Mouse (Mus musculus): ENCODE measurements at regions not wholly inside any gene's neighbourhood (a gene's known extent, or its start where the extent isn't known, plus 50 kb on each side); places are given as distances from the start of the nearest gene placed in this dataset.
A peak's percentile ranks its signal among the peaks of the same experiment; 100 is the strongest.

GRCm38 (mm10) chrX:11801208-11801607 is 358.9 kb downstream of the Bcor start:
- H3K27ac ChIP-seq, result no peak overlapping the region
- 24% methylated on average over 3 of the region's 3 CpGs for WGBS (ENCODE audit: insufficient replicate concordance)
- ATAC-seq (ENCODE audit: insufficient read depth) (no peak), DNase-seq (ENCODE audit: low read depth in 3 of 3, low spot score in 3 of 3) (no peak)
- H3K4me2 ChIP-seq (ENCODE audit: low read depth), result no peak overlapping the region
- H3K4me1 ChIP-seq (replicated peaks; ENCODE audit: control insufficient read depth in 2 of 2, insufficient read depth in 2 of 2, low read length in 1 of 2), result peaks cover 0 to 8% of the 10 kb centered on the region in 2 experiments; a peak in 1 of 4 replicates
- no peak overlapping the region for H3K9ac ChIP-seq (replicated peaks)
- no peak overlapping the region for H3K4me3 ChIP-seq (ENCODE audit: insufficient read depth in 1 of 2, low read depth in 2 of 2, low read length in 2 of 2)
- H3K36me3 ChIP-seq (replicated peaks; ENCODE audit: control insufficient read depth, insufficient read depth, low read depth), result no peaks in the 10 kb centered on the region
- no peaks in the 10 kb centered on the region for H3K27me3 ChIP-seq (ENCODE audit: control insufficient read depth, insufficient read depth, low read length)
- H3K9me3 ChIP-seq (ENCODE audit: control insufficient read depth, low read length), result no peaks in the 10 kb centered on the region
- TF ChIP-seq CTCF (IDR thresholded peaks at IDR 0.05; ENCODE audit: low read depth) (peak; percentile 49), EP300 (IDR thresholded peaks at IDR 0.05; ENCODE audit: low read depth) (no peak)

- H3K4me3 ChIP-seq (ENCODE audit: insufficient read depth in 1 of 2, low read depth in 2 of 2, low read length in 2 of 2), result no peak overlapping the region
- no peak for DNase-seq (ENCODE audit: low read depth in 3 of 3, low spot score in 3 of 3)
- no peaks in the 10 kb centered on the region for H3K27me3 ChIP-seq (ENCODE audit: control insufficient read depth, insufficient read depth, low read length)
- H3K27ac ChIP-seq, result no peak overlapping the region
- no peaks in the 10 kb centered on the region for H3K36me3 ChIP-seq (replicated peaks; ENCODE audit: control insufficient read depth, insufficient read depth, low read depth)
- WGBS (ENCODE audit: insufficient replicate concordance), result 25% methylated on average over 12 of the region's 12 CpGs
- H3K4me1 ChIP-seq (replicated peaks; ENCODE audit: control insufficient read depth in 2 of 2, insufficient read depth in 2 of 2, low read length in 1 of 2), result peaks cover 0 to 8% of the 10 kb centered on the region in 2 experiments; a peak in 1 of 4 replicates
- no peaks in the 10 kb centered on the region for H3K9me3 ChIP-seq (ENCODE audit: control insufficient read depth, low read length)
- no peak overlapping the region for H3K9ac ChIP-seq (replicated peaks)
- TF ChIP-seq CTCF (IDR thresholded peaks at IDR 0.05; ENCODE audit: low read depth), result no peak
- no peak for TF ChIP-seq EP300 (IDR thresholded peaks at IDR 0.05; ENCODE audit: low read depth)
- ATAC-seq (ENCODE audit: insufficient read depth), result no peak
- no peak overlapping the region for H3K4me2 ChIP-seq (ENCODE audit: low read depth)
Measured at GRCm38 (mm10) chrX:11801621-11802020, 358.5 kb downstream of the Bcor start.

- no peak for TF ChIP-seq CTCF (IDR thresholded peaks at IDR 0.05; ENCODE audit: low read depth)
- TF ChIP-seq EP300 (IDR thresholded peaks at IDR 0.05; ENCODE audit: low read depth), result no peak
- DNase-seq (ENCODE audit: low read depth in 3 of 3, low spot score in 3 of 3), result no peak
- no peak overlapping the region for H3K9ac ChIP-seq (replicated peaks)
- H3K27me3 ChIP-seq (ENCODE audit: control insufficient read depth, insufficient read depth, low read length), result peaks cover 5% of the 10 kb centered on the region
- no peak overlapping the region for H3K4me3 ChIP-seq (ENCODE audit: insufficient read depth in 1 of 2, low read depth in 2 of 2, low read length in 2 of 2)
- H3K27ac ChIP-seq, result no peak overlapping the region
- H3K36me3 ChIP-seq (replicated peaks; ENCODE audit: control insufficient read depth, insufficient read depth, low read depth), result no peaks in the 10 kb centered on the region
- no peak for ATAC-seq (ENCODE audit: insufficient read depth)
- peaks cover 0 to 8% of the 10 kb centered on the region in 2 experiments; a peak in 1 of 4 replicates for H3K4me1 ChIP-seq (replicated peaks; ENCODE audit: control insufficient read depth in 2 of 2, insufficient read depth in 2 of 2, low read length in 1 of 2)
- H3K9me3 ChIP-seq (ENCODE audit: control insufficient read depth, low read length), result no peaks in the 10 kb centered on the region
- no peak overlapping the region for H3K4me2 ChIP-seq (ENCODE audit: low read depth)
- 21% methylated on average over 8 of the region's 8 CpGs for WGBS (ENCODE audit: insufficient replicate concordance)
Measured at GRCm38 (mm10) chrX:11802074-11802899, 357.9 kb downstream of the Bcor start.

GRCm38 (mm10) chrX:11803239-11803638 is 356.9 kb downstream of the Bcor start:
- no peak overlapping the region for H3K9ac ChIP-seq (replicated peaks)
- 11% methylated on average over 9 of the region's 9 CpGs for WGBS (ENCODE audit: insufficient replicate concordance)
- TF ChIP-seq EP300 (IDR thresholded peaks at IDR 0.05; ENCODE audit: low read depth), result no peak
- TF ChIP-seq CTCF (IDR thresholded peaks at IDR 0.05; ENCODE audit: low read depth), result no peak
- H3K4me2 ChIP-seq (ENCODE audit: low read depth), result no peak overlapping the region
- ATAC-seq (ENCODE audit: insufficient read depth) (no peak), DNase-seq (ENCODE audit: low read depth in 3 of 3, low spot score in 3 of 3) (no peak)
- no peaks in the 10 kb centered on the region for H3K9me3 ChIP-seq (ENCODE audit: control insufficient read depth, low read length)
- H3K27me3 ChIP-seq (ENCODE audit: control insufficient read depth, insufficient read depth, low read length), result peaks cover 13% of the 10 kb centered on the region
- peaks cover 0 to 8% of the 10 kb centered on the region in 2 experiments; a peak in 1 of 4 replicates for H3K4me1 ChIP-seq (replicated peaks; ENCODE audit: control insufficient read depth in 2 of 2, insufficient read depth in 2 of 2, low read length in 1 of 2)
- no peaks in the 10 kb centered on the region for H3K36me3 ChIP-seq (replicated peaks; ENCODE audit: control insufficient read depth, insufficient read depth, low read depth)
- H3K4me3 ChIP-seq (ENCODE audit: insufficient read depth in 1 of 2, low read depth in 2 of 2, low read length in 2 of 2), result no peak overlapping the region
- no peak overlapping the region for H3K27ac ChIP-seq

- H3K9me3 ChIP-seq (ENCODE audit: control insufficient read depth, low read length), result no peaks in the 10 kb centered on the region
- peak overlapping the region in 1 of 2 experiments; percentile 38; a peak in 2 of 4 replicates for H3K4me3 ChIP-seq (ENCODE audit: insufficient read depth in 1 of 2, low read depth in 2 of 2, low read length in 2 of 2)
- H3K27me3 ChIP-seq (ENCODE audit: control insufficient read depth, insufficient read depth, low read length), result peaks cover 15% of the 10 kb centered on the region
- H3K4me1 ChIP-seq (replicated peaks; ENCODE audit: control insufficient read depth in 2 of 2, insufficient read depth in 2 of 2, low read length in 1 of 2), result peaks cover 0 to 8% of the 10 kb centered on the region in 2 experiments; a peak in 1 of 4 replicates
- no peak for TF ChIP-seq CTCF (IDR thresholded peaks at IDR 0.05; ENCODE audit: low read depth)
- no peak for TF ChIP-seq EP300 (IDR thresholded peaks at IDR 0.05; ENCODE audit: low read depth)
- DNase-seq (ENCODE audit: low read depth in 3 of 3, low spot score in 3 of 3) (no peak), ATAC-seq (ENCODE audit: insufficient read depth) (no peak)
- H3K9ac ChIP-seq (replicated peaks), result no peak overlapping the region
- 8% methylated on average over 19 of the region's 22 CpGs for WGBS (ENCODE audit: insufficient replicate concordance)
- no peaks in the 10 kb centered on the region for H3K36me3 ChIP-seq (replicated peaks; ENCODE audit: control insufficient read depth, insufficient read depth, low read depth)
- H3K4me2 ChIP-seq (ENCODE audit: low read depth), result peak overlapping the region; percentile 56
- no peak overlapping the region for H3K27ac ChIP-seq
Measured at GRCm38 (mm10) chrX:11806896-11807252, 353.3 kb downstream of the Bcor start.

All from liver, embryonic 14.5 days (tissue).